Mouse (Mus musculus): ENCODE measurements around the gene Capzb. TPM values are rescaled to one million over a fixed set of nuclear protein-coding genes. Genes with fewer than 3 reads are reported as not detected.

Gene Capzb
- polyA plus RNA-seq, 1 experiment from 2014 or later: 340 TPM

DNA sequence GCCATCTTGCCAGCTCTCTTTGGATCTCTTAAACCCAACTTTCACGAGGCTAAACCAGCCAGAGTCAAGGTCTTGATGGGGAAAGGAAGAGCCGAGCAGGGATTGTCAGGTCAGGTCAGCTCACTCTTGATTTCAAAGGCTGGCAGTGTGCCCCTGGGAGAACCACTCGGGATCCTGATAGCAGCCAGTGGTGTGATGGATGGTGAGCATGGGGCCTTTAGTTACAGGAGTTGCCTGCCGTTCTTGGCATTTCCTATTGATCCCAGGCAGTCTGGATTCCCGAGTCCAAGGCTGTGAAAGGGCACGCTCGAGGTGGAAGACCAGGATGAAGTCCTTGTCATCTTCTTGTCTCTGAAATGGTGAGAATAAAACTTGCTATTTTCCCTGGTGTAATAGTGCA is 9.9 kb downstream of the Capzb start:
- ATAC-seq (ENCODE audit: low FRiP score): no peak
- H3K9me3 ChIP-seq: no peaks in the 10 kb centered on the region
- no peak overlapping the region for H3K4me2 ChIP-seq
- WGBS: 62% methylated on average over 7 of the region's 7 CpGs
- H3K27me3 ChIP-seq: no peaks in the 10 kb centered on the region
- peaks cover 22% of the 10 kb centered on the region for H3K36me3 ChIP-seq
- H3K27ac ChIP-seq: no peak overlapping the region
- H3K9ac ChIP-seq: no peak overlapping the region
- no peak overlapping the region for H3K4me3 ChIP-seq
- H3K4me1 ChIP-seq (replicated peaks): peaks cover 31% of the 10 kb centered on the region

DNA sequence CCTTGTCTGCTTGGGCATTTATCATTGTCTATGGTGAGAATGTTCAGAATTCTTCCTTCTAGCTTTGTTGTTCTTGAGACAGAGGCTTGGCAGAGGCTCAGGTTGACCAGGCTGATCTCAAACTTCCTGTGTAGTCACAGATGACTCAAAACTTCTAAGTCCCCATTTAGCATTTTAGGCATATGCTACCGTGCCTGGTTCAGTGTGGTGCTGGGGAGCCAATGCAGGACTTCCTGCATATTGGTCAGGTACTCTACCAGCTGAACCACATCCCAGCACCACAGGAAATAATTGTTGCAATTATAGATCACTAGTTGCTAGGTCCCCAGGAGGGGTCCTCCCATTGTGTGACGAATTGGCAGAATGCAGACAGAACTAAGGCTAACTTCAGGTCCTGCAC is 10.7 kb downstream of the Capzb start:
- no peaks in the 10 kb centered on the region for H3K27me3 ChIP-seq
- H3K4me2 ChIP-seq: no peak overlapping the region
- H3K36me3 ChIP-seq: peaks cover 25% of the 10 kb centered on the region
- H3K27ac ChIP-seq: no peak overlapping the region
- no peak overlapping the region for H3K9ac ChIP-seq
- 78% methylated on average over 2 of the region's 2 CpGs for WGBS
- H3K4me3 ChIP-seq: no peak overlapping the region
- H3K9me3 ChIP-seq: no peaks in the 10 kb centered on the region
- ATAC-seq (ENCODE audit: low FRiP score): no peak
- H3K4me1 ChIP-seq (replicated peaks): peaks cover 32% of the 10 kb centered on the region

DNA sequence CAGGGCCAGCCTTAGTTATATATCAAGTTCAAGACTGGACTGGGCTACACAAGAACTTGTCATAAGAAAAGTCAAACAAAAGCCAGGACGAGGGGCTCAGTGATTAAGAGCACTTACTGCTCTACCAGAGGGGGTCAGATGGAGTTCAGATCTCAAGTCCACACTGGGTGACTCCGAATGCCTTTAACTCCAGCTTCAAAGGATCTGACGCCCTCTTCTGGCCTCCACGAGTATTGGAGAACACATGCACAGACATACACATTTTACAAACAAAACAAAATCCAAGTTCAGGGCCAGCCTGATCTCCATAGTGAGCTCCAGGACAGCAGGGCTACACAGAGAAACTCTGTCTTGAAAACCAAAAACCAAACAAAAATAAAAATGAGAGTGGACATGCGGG is 13.1 kb downstream of the Capzb start:
- WGBS: 64% methylated on average over 5 of the region's 5 CpGs
- Histone ChIP-seq H3K9me3 (no peaks in the 10 kb centered on the region), H3K27ac (no peak overlapping the region), H3K4me2 (no peak overlapping the region), H3K36me3 (peaks cover 12% of the 10 kb centered on the region), H3K9ac (no peak overlapping the region), H3K4me1 (replicated peaks) (peaks cover 49% of the 10 kb centered on the region), H3K27me3 (no peaks in the 10 kb centered on the region), H3K4me3 (no peak overlapping the region)
- ATAC-seq (ENCODE audit: low FRiP score): no peak

DNA sequence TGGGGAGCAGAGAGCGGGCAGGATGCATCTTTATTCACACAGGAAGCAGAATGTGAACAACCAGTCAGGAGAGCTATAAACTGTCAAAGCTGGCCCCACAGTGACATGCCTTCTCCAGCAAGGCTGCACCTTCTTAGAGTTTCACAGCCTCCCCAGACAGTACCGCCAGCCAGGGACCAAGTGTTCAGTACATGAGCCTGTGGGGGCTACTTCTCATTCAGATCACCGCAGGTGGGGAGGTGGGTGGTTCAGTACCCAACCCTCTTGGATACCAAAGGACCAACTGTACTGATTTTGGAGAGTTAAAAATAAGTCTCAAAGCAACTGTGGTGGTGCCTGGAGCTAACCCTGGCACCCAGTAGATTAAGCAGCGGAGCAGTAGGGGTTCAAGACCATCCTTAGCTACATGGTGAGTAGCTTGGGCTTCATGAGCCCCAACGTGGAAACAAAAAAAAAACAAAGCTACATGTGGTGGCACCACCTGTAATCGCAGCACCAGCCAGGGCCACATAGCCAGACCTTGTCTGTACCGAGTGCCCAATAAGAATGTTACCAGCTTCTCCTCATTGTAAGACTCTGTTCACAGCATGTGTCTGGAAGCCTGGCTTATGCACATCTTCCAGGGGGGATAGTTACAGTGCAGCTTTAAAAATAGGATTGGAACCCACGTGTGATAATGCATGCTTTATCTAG is 13.8 kb downstream of the Capzb start:
- H3K4me2 ChIP-seq: no peak overlapping the region
- H3K9ac ChIP-seq: no peak overlapping the region
- H3K9me3 ChIP-seq: no peaks in the 10 kb centered on the region
- no peaks in the 10 kb centered on the region for H3K27me3 ChIP-seq
- ATAC-seq (ENCODE audit: low FRiP score): no peak
- no peak overlapping the region for H3K4me3 ChIP-seq
- H3K36me3 ChIP-seq: peaks cover 9% of the 10 kb centered on the region; the same call in 1 of the 2 replicates
- 88% methylated on average over 8 of the region's 8 CpGs for WGBS
- peaks cover 56% of the 10 kb centered on the region for H3K4me1 ChIP-seq (replicated peaks)
- no peak overlapping the region for H3K27ac ChIP-seq

DNA sequence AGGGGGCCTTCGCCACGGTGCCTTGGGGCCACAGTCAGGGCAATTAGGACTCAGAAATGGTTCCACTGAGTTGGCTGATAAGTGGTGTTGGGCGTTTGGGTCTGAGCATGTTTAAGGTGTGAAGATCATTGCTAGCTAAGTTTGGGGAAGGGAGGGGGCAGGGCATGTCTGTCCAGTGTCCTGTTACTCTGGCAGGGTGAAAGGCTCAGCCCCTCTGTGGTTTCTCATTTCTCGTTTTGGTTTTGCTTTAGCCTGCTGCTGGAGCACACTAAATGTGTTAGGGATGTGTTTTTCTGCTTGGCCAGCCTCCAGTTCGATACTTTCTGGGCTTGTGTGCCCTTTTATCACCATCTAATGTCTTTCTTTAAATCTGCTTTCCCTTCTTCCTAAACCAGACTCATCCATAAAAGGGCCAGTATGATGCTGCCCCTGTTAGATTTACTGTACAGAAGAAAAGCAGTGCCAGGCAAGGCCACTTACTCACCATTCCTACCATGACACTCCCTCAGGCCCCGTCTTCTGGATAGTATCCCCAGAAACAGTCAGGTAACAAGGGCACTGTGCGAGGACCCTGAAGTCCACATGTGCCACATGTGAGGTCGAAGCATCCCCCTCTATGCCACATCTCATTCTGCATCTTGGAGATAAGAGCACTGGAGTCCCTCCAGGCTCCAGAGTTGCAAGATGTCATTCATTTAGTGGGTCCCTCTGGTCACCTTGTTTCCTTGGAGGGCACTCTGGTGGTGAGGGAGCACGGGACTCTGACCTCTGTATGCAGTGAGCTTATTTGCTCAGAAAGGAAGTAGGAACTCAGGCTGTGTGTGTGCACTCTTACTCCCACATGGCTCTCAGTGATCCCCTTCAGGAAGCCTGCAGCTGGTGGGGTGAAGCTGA is 15.8 kb downstream of the Capzb start:
- Histone ChIP-seq H3K4me2 (no peak overlapping the region), H3K27me3 (no peaks in the 10 kb centered on the region), H3K27ac (peak overlapping the region; percentile 63), H3K9ac (no peak overlapping the region), H3K4me3 (no peak overlapping the region), H3K9me3 (no peaks in the 10 kb centered on the region), H3K4me1 (replicated peaks) (peaks cover 65% of the 10 kb centered on the region), H3K36me3 (peaks cover 5% of the 10 kb centered on the region; the same call in 1 of the 2 replicates)
- WGBS: 75% methylated on average over 9 of the region's 9 CpGs
- no peak for ATAC-seq (ENCODE audit: low FRiP score)

DNA sequence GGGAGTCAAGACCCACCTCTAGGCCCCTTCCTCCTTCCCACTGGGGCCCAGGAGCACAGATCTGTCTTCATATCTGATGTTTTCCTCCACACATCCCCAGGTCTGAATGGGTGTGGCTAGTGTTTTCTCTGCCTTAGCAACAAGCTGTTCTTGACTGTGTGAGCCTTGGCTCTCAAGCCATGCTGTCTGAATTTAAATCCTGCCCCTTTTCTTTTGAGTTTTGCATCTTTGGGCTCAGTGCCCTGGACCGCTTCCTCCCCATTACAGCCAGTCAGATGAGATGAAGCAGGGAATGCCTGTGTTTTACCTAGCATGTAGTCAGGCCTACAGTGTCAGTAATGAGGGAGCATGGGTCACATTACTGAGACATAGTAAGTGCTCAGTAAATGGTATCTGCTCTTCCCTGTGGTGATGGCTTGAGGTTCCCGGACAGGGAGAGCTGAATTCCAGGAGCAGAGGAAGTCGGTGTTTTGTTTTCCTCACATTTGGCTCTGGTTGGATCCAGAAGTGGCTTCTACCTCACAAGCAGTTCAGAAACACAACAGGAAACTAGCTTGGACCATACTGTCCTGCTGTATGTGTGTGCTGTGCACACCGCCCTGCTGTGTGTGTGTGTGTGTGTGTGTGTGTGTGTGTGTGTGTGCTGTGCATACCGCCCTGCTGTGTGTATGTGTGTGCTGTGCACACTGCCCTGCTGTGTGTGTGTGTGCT is 16.6 kb downstream of the Capzb start:
- peak overlapping the region; percentile 63 for H3K27ac ChIP-seq
- no peak overlapping the region for H3K4me2 ChIP-seq
- H3K4me1 ChIP-seq (replicated peaks): peaks cover 63% of the 10 kb centered on the region
- no peaks in the 10 kb centered on the region for H3K9me3 ChIP-seq
- no peaks in the 10 kb centered on the region for H3K27me3 ChIP-seq
- no peak for ATAC-seq (ENCODE audit: low FRiP score)
- H3K4me3 ChIP-seq: no peak overlapping the region
- H3K9ac ChIP-seq: no peak overlapping the region
- peaks cover 5% of the 10 kb centered on the region; the same call in 1 of the 2 replicates for H3K36me3 ChIP-seq
- 76% methylated on average over 4 of the region's 5 CpGs for WGBS

DNA sequence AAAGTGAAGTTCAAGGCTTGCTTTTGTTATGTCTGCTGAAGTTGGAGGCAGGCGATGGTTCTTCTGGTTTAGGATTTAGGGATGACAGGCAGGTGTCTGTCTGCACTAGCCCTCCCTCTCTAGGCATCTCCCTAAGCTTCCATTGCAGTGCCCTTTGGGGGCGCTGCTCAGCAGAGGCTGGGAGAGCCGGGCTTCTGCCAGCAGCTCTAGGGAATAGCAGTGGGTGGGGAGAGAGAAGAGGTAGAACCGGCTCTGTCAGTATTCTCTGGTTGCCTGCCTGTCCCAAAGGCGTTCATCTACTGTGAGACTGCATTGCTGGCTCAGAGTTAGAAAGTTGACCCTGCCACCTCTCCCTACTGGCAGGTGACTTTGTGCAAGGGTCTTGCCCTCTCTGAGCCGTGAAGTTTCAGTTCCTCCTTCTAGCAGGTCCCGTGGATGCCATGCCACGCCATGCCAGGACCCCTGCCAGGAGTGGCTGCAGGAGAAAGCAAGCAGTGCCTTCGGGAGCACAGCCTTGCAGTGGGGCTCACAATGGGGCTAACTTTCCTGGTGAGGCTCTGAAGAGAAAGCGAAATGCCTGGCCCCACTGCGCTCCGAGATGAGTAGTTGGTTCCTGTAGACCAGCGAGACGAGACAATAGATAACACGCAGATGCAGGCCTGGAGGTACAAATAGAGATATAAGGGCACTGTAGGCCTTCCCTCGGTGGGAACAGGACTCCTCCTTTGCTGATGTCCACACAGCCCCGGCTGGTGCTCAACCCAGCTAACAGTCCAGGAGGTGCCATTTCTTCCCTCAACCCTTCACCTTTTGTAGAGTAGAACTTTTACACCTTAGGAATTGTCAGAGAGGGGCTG is 19.5 kb downstream of the Capzb start:
- Histone ChIP-seq H3K4me2 (no peak overlapping the region), H3K9ac (no peak overlapping the region), H3K4me3 (no peak overlapping the region), H3K4me1 (replicated peaks) (peaks cover 88% of the 10 kb centered on the region), H3K27ac (no peak overlapping the region), H3K36me3 (peaks cover 5% of the 10 kb centered on the region; the same call in 1 of the 2 replicates), H3K27me3 (no peaks in the 10 kb centered on the region), H3K9me3 (no peaks in the 10 kb centered on the region)
- 70% methylated on average over 17 of the region's 17 CpGs for WGBS
- ATAC-seq (ENCODE audit: low FRiP score): no peak

DNA sequence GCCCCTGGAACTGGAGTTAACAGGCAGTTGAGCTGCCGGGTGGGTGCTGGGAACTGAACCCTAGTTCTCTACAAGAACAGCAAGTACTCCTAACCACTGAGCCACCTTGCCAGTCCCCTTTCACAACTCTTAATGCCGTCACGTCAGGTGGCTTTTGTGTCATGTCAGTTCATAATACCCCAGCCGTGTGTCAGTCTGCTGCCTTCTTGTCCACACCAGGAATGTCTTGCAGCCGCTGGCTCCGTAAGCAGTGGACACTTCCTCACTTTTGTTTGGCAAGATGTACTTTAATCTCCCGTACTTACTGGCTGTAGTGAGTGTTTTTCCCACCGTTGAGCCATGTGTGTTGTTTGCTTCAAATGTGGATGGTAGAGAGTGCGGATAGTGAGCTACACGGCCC is 20.4 kb downstream of the Capzb start:
- peaks cover 80% of the 10 kb centered on the region for H3K4me1 ChIP-seq (replicated peaks)
- no peak overlapping the region for H3K4me2 ChIP-seq
- H3K27me3 ChIP-seq: no peaks in the 10 kb centered on the region
- no peak overlapping the region for H3K4me3 ChIP-seq
- H3K9me3 ChIP-seq: no peaks in the 10 kb centered on the region
- 83% methylated on average over 10 of the region's 10 CpGs for WGBS
- 0 out of 2 replicates have a peak, but pooled peaks cover 3% of the 10 kb centered on the region for H3K36me3 ChIP-seq
- no peak overlapping the region for H3K27ac ChIP-seq
- no peak for ATAC-seq (ENCODE audit: low FRiP score)
- H3K9ac ChIP-seq: no peak overlapping the region; the same call in 1 of the 2 replicates

DNA sequence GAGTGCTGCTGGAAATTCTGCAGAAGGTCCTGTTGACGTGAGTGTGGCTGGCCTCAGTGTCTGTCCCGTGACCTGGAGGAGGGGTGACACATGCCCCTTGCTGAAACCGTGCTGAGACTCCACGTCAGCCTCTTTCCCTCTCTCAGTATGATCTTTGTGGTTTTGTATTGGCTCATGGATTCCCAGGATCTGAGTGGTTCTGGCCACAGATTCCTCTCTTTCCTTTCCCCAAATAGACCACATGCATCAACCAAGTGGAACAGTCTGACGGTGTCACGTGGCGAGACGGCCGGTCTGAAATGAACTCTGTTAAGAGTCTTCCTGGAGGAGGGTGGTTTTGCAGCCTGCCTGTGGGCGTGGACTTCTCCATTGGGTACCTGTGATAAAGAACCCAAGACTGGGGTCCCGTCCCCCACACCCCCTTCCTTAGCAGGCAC is 21.3 kb downstream of the Capzb start:
- Histone ChIP-seq H3K4me1 (replicated peaks) (peaks cover 75% of the 10 kb centered on the region), H3K9me3 (no peaks in the 10 kb centered on the region)
- WGBS: 71% methylated on average over 11 of the region's 11 CpGs

DNA sequence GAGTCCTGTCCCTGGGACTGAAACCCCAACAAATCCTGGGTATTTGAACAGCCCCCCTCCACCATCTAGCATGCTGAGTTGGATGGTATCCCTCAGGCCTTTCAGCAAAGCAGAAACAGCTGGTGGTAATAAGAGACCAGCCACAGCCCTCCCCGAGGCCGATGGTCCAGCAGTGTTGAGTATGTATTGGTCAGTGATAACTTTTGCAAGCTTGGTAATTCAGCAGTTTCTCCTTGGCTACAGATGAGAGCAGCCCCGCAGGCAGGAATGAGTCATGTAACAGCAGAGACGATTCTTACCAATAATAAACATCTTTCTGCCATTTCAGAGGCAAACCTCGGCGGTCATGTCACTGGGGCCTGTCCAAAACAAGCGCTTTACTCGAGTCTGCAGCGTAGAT is 23.9 kb downstream of the Capzb start:
- Histone ChIP-seq H3K4me3 (no peak overlapping the region), H3K27ac (peak overlapping the region; percentile 24; the same call in 1 of the 2 replicates), H3K9me3 (no peaks in the 10 kb centered on the region), H3K4me1 (replicated peaks) (peaks cover 56% of the 10 kb centered on the region), H3K36me3 (0 out of 2 replicates have a peak, but pooled peaks cover 3% of the 10 kb centered on the region), H3K9ac (no peak overlapping the region), H3K27me3 (no peaks in the 10 kb centered on the region), H3K4me2 (no peak overlapping the region)
- 83% methylated on average over 9 of the region's 9 CpGs for WGBS
- no peak for ATAC-seq (ENCODE audit: low FRiP score)

More for the DNA sequence above, 21.3 kb downstream of the Capzb start:
- Histone ChIP-seq H3K9ac (no peak overlapping the region), H3K4me2 (no peak overlapping the region), H3K4me3 (no peak overlapping the region), H3K27me3 (no peaks in the 10 kb centered on the region), H3K36me3 (0 out of 2 replicates have a peak, but pooled peaks cover 3% of the 10 kb centered on the region), H3K27ac (no peak overlapping the region)
- ATAC-seq (ENCODE audit: low FRiP score): no peak

DNA sequence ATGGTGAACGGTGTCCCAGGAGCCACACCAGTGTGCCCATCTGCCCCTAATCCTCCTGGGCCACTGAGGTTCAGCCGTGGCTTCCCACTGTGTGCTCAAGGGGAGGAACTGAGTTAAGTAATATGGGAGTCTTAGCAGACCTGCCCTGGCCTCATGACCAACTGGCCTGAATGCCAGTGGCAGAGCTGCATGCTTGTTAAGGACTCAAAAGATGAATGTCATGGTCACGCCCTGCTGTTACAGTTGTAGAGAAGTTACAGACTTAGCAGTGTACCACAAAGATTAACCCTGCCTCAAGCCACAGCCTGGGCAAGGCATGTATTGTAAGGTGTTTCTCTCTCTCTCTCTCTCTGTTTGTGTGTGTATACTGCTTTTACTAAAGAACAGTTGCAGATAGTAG is 25.8 kb downstream of the Capzb start:
- no peaks in the 10 kb centered on the region for H3K27me3 ChIP-seq
- H3K9ac ChIP-seq: no peak overlapping the region
- H3K9me3 ChIP-seq: no peaks in the 10 kb centered on the region
- no peak overlapping the region for H3K27ac ChIP-seq
- 0 out of 2 replicates have a peak, but pooled peaks cover 3% of the 10 kb centered on the region for H3K36me3 ChIP-seq
- H3K4me3 ChIP-seq: no peak overlapping the region
- no peak for ATAC-seq (ENCODE audit: low FRiP score)
- peaks cover 38% of the 10 kb centered on the region for H3K4me1 ChIP-seq (replicated peaks)
- no peak overlapping the region for H3K4me2 ChIP-seq
- 65% methylated on average over 3 of the region's 3 CpGs for WGBS
